Mouse (Mus musculus): ENCODE measurements around the gene Crabp2. TPM values are rescaled to one million over a fixed set of nuclear protein-coding genes. Genes with fewer than 3 reads are reported as not detected.
A peak's percentile ranks its signal among the peaks of the same experiment; 100 is the strongest.

Gene Crabp2
- total RNA-seq, 2 experiments from 2014 or later, result 1.2 TPM; not detected in 1

DNA sequence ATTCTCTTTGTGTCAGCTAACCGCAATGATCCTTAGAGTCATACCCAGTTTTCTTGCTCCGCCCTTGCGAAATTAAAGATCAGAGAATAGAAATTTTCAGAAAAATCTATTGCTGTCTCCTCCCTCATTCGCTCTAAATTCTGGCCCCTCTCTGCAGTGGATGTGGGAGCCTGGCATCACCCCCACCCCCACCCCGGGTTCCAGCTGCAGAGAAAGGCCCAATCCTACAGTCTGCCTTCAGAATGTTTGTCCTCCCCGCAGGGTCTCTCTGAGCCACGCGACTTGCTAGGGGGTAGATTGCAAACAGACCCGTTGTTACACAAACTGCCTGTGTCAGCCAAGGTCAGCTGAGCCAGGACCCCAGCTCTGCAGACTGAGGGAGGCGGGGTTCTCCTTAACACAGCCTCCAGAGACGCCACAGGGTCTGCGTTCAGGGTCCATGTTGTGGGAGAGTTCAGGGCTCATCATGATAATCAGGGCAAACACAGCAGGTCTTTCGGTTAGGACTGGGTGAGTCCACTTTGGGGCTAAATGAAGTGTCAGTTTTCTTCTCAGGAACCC lies 1.6 kb downstream of the Crabp2 start:
- no peak for ATAC-seq (replicated peaks; ENCODE audit: low FRiP score, low TSS enrichment, poor library complexity, severe bottlenecking)

GRCm38 (mm10) chr3:87951946-87952345 lies 3.5 kb downstream of the Crabp2 start:
- no peak for ATAC-seq (replicated peaks; ENCODE audit: low FRiP score, low TSS enrichment, poor library complexity, severe bottlenecking)

DNA sequence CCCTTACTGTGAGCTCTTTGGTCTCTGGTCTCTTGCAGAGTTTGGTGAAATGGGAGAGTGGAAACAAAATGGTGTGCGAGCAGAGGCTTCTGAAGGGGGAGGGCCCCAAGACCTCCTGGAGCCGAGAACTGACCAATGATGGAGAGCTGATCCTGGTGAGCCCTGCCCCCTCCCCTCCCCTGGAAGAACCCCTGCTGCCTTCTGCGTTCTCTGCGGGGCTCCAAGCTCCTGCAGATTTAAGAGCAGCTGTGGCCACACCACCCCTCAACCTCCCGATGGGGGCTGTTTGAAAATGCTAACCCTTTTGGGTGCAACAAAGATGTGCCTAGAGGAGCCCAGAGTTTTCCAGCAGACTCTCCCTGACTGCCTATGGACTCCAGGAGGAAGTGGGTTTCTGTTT lies 4.0 kb downstream of the Crabp2 start:
- no peak for ATAC-seq (replicated peaks; ENCODE audit: low FRiP score, low TSS enrichment, poor library complexity, severe bottlenecking)

DNA sequence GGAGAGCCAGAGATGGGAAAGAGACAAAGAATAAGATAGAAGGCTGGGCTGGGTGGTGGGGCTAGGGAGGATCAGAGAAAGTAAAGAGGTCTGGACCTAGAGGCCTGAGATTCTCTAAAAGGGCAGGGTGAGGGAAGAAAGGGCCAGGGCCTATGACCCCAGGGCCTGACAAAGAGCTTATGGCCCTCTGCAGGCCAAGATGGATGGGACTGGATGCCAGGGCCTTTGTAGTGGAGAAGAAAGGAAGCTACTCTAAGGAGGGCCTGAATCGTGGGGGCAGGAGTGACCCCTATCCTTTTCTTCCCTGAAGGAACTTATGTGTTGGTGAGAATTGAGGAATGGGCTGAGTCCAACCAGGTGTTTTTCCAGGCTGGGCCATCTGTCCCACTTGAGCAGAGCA lies 9.6 kb downstream of the Crabp2 start:
- no peak for ATAC-seq (replicated peaks; ENCODE audit: low FRiP score, low TSS enrichment, poor library complexity, severe bottlenecking)

DNA sequence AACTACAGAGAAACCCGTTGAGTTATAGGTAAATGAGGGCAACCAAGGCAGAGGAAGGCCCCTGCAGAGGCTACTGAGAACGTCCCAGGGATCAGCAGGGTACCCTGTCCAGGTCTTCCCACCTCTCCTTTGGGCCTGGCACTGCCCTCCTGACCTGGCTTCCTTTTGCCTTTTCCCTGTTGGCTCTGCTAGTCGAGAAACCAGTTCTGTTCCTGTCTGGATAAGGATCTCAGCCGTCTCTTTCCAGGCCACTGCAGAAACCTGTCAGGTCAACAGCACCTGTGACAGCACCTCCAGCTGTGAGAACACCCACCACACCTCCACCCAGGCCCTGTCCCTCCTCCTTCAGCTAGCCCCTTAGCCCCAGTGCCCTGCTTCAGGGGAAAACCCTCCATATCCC lies 10.0 kb downstream of the Crabp2 start:
- no peak for ATAC-seq (replicated peaks; ENCODE audit: low FRiP score, low TSS enrichment, poor library complexity, severe bottlenecking)

GRCm38 (mm10) chr3:87958967-87959366 lies 10.5 kb downstream of the Crabp2 start:
- no peak for ATAC-seq (replicated peaks; ENCODE audit: low FRiP score, low TSS enrichment, poor library complexity, severe bottlenecking)

GRCm38 (mm10) chr3:87959371-87959770 lies 10.9 kb downstream of the Crabp2 start:
- no peak for ATAC-seq (replicated peaks; ENCODE audit: low FRiP score, low TSS enrichment, poor library complexity, severe bottlenecking)

- ATAC-seq (replicated peaks; ENCODE audit: low FRiP score, low TSS enrichment, poor library complexity, severe bottlenecking), result no peak
These were observed 11.7 kb downstream of the Crabp2 start for GRCm38 (mm10) chr3:87960191-87960585.

DNA sequence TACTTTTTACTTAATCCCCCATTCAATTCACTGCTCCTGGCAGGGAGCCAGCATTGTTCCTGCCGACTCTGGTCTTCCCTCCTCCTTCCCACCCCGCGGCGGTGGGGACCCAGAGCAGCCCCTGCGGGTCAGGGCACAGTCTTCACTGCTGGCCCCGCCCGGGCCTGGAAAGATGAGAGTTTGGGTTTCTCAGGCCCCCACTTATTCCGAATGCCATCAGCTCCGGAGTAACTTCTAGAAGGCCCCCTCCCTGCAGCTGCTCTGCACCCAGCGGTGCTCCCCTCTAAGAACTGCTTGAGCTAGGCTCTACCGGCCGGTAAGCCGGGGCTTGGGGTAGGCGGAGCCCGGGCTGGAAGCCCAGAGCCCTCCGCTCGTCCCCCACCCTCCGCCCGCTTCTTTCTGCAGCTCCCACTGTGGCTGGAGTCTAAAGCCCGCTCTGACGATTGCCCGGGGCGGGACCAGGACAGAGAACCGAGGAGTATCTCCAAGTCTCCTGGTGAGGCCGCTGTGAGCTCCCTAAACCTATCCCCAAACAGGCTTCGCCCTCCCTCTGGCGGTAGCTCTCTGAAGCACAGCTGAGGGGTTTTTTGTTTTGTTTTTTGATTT lies 12.2 kb downstream of the Crabp2 start:
- peak; percentile 99 for ATAC-seq (replicated peaks; ENCODE audit: low FRiP score, low TSS enrichment, poor library complexity, severe bottlenecking)

DNA sequence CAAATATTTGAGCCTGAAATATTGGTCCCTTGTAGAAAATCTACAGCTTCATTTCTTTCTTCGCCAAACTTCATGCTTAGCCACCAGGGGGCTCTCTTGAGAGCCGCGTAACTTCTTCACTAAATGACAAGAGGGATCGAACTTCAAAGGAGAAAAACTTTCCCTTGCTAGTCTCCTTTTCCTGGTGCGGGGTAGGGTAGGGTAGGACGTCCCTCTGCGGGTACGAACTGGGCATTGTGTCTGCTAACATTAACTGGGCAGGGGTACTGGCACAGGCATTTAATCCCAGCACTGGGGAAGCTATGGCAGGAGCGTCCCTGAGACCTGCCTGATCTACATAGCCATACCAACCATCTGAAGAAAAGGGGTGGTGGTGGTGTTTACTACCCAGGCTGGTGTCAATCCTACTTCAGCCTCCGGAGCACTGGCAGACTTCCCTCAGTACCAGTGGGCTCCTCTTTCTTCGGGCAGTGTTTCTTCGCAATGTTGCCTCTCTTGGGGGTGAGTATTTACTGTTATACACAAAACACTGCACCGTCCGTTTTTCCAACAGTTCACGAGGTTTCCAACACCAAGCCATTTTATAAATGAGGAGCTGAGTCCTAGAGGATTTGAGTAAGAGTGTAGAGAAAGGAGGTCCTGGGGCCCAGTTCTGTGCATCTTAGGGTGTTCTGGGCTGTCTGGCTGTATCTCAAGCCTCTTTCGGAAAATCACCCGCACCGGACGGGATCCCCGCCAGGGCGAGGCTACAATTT lies 21.9 kb downstream of the Crabp2 start:
- ATAC-seq (replicated peaks; ENCODE audit: low FRiP score, low TSS enrichment, poor library complexity, severe bottlenecking), result peak; percentile 62

- 0 out of 2 replicates have a peak, but pooled peaks have one; percentile 31 for ATAC-seq (replicated peaks; ENCODE audit: low FRiP score, low TSS enrichment, poor library complexity, severe bottlenecking)
These were observed 22.5 kb downstream of the Crabp2 start, which contains the start of gene Nes for GRCm38 (mm10) chr3:87970939-87971488. Nes (plus strand) TSS chr3:87971078.

- ATAC-seq (replicated peaks; ENCODE audit: low FRiP score, low TSS enrichment, poor library complexity, severe bottlenecking), result no peak
These were observed 23.2 kb downstream of the Crabp2 start for GRCm38 (mm10) chr3:87971489-87972202.

- ATAC-seq (replicated peaks; ENCODE audit: low FRiP score, low TSS enrichment, poor library complexity, severe bottlenecking), result no peak
These were observed 23.8 kb downstream of the Crabp2 start for GRCm38 (mm10) chr3:87972203-87972664.

GRCm38 (mm10) chr3:87972776-87973175 lies 24.3 kb downstream of the Crabp2 start:
- no peak for ATAC-seq (replicated peaks; ENCODE audit: low FRiP score, low TSS enrichment, poor library complexity, severe bottlenecking)

DNA sequence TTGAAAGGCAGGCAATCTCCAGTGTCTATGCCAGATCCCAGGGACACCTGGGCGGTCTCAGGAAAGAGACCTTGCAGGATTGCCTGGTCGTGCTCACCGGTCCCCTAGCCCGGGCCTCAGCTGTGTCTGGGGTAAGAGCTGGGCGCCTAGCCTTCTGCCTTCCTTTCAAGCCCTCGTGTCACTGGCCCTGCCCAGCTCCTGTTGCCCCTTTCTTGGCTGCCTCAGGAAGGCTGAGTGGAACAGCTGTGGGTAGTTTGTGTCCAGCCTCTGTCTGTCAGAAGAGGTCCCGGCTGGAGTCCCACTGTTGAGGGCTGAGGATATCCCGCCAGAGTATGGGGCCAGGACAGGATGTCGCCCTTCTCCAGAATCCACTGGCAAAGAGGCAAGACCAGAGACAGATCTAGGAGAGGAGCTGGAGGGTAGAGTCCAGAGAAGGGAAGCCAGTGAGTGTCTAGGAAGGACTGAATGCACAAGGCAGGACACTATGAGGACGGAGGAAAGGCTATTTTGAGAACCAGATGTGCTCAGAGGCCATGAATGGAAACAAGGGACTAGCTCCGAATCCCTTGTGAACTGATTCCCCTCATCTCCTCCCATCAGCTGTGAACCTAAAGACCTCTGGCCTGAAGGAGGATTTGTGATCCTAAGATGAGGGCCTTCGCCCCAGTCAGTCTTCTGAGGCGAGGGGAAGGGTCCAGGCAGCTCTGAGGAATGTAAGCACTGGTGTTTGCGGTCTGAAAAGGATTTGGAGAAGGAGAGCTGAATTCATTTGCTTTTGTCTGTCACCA lies 25.3 kb downstream of the Crabp2 start:
- ATAC-seq (replicated peaks; ENCODE audit: low FRiP score, low TSS enrichment, poor library complexity, severe bottlenecking), result no peak

GRCm38 (mm10) chr3:87974381-87974987 lies 26.0 kb downstream of the Crabp2 start:
- ATAC-seq (replicated peaks; ENCODE audit: low FRiP score, low TSS enrichment, poor library complexity, severe bottlenecking), result no peak

- ATAC-seq (replicated peaks; ENCODE audit: low FRiP score, low TSS enrichment, poor library complexity, severe bottlenecking), result no peak
These were observed 31.0 kb downstream of the Crabp2 start for GRCm38 (mm10) chr3:87979493-87979892.

DNA sequence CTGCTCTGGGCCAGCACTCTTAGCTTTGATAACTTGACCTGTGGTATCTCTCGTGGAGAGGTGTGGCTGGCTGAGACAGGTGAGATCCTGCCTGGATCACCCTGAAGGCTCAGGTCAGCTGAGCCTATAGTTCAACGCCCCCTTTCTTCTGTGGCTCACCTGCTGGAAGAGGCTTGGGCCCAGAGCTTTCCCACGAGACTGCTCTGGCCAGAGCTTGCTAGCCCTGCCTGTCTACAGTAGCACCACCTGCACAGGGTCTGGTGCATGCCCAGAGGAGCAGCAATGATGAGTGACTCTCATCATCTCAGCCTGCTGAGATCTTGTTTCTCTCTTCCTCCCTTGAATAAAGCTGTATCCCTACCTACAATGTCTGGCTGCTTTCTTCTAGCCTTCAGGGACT lies 31.6 kb downstream of the Crabp2 start:
- no peak for ATAC-seq (replicated peaks; ENCODE audit: low FRiP score, low TSS enrichment, poor library complexity, severe bottlenecking)

DNA sequence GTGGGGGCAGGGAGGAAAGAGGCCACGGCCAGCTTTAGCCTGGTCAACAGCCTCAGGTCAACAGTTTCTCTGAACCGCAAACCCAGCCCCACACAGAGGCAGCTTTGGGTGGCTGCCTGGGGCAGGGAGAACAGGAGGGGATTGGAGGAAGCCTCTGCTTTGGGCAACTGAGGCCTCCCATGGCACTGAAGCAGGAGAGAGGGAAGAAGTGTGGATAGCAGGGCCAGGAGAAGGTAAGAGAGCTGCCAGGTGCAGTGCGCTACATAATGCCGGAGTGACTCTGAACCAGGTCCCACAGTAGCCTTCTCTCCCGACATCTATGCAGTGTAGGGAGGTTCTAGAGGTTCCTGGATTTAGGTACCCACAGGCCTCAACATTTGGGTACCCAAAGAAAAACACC lies 32.3 kb downstream of the Crabp2 start:
- no peak for ATAC-seq (replicated peaks; ENCODE audit: low FRiP score, low TSS enrichment, poor library complexity, severe bottlenecking)
